Mouse (Mus musculus) mature B cell (primary cell): ENCODE data around the gene Ddx59.

Source experiments
- in situ Hi-C: fragments of 300-500 bp; cut with MboI; formaldehyde crosslinking; loops from 2 replicates; pipeline ENCODE4 v1.14.3; 2019

Gene Ddx59

DNA sequence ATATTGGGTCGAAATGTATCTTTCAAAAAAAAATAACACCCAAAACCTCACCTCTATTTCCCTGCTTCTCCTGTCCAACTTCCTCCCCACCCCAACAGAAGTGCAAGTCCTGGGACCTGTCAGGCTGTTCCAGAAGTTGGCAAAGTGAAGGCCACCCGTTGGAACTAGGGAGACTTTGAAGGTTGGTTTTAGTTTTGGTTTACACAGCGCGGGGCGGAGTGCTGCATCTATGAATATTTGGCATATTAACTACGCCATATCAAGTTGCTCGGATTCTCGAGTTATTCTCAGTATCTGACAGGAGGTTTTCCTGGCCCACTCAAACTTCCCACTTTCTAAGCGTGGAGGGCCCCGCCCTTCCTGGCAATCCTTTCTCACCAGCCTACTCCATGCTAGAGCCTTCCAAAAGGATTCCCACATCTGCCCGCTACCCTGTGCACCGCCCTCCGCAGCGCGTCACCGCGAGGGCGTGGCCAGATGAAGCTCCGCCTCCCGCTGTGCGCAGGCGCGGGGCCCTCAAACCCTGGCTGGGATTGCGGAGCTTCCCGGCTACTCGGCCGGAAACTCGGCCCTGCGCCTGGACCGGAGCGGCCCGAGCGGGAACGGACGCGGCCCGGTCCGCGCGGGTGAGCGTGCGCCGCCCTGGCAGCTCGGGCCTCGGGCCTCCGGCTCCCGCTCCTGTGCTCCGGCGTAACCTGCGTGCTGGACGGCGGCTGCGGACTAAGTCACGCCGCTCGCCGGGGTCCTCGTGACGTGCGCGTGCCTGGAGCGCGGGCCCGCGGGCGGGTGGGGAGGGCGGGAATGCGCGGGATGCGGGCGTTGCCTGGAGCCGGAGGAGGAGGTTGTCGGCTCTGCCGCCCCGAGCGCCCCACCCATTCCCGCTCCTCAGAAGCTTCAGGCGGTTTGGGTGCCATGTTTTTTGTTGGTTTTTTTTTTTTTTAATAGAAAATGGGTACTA is at the start of gene Ddx59:
Ddx59 (plus strand) TSS at position 474 of the 958 bp plus-strand sequence.
- in situ Hi-C loops: no loop called here

DNA sequence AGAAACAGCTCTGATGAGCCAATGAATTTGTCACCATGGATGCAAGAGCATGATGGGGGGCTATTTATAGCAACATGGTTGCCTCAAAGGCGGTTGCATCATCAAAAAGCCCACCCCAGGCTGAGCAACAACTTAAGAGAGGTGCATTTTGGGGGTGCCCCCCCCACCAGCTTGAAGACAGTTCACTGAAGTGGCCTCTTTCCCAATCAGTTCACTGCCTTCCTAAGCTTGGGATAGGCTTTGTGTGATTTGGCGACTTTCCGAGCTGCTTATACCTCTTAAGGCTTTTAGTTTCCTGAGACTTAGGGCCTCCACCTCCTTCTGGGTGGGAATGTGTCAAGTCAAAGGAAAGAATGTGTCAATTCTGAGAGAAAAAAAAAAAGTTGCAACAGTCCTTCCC is 49.1 kb upstream of the Ddx59 start:
- in situ Hi-C loops: no loop called here

DNA sequence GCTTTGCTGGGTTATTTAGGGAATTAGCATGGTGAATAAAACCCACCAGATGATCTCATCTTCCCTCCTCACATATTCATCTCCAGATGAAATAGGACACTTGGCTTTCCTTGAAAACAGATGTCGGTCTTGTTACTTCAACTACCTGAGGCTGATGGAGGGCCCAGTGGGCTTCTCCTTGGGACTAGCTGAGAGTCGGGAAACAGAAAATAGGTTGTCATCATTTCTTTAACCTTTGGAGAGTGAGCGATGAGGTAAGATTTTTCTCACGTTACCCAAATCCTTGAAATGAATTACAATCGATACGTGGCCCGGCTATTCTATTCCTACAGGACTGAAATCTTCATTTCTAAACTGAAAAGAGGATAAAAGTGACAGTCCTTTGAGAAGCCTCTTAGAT is 35.8 kb upstream of the Ddx59 start:
- in situ Hi-C loops: no loop called here

DNA sequence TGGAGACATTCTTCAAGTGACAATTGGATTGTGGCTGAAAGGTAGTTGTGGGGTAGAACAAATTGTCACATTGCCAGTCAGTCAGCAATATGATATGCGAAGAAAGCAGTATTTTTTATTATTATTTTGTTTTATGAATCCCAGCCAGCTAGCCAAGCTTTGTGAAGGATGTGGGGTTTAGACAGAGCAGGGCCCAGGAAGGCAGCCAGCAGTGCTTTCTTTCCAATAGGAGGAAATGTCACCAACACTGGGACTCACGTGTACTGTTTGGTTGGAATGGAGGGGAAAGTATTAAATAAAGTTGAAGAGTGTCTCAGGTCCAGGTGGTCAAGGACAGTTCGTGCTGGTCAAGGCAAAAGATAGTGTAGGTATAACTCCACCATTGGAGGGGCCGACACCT is 34.9 kb upstream of the Ddx59 start:
- in situ Hi-C loops: no loop called here

DNA sequence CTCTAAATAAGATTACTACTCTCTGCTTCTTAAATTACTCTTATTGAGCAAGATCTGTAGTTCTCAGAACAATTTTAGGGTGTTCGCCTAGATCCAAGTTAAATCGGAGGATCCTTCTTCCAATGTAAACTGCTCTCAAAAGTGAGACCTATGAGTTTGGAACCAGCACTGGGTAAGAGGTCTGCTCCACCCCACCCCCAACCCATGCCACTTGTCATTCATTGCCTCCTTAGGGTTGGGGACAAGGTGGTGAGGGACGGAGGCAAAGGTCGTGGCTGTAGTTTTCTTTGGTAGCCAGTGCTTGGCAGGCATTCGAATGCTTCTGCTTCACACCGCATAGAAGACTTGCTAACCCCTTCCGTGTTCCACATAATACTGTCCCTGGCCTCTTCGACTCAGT is 34.5 kb upstream of the Ddx59 start:
- in situ Hi-C loops: no loop called here

DNA sequence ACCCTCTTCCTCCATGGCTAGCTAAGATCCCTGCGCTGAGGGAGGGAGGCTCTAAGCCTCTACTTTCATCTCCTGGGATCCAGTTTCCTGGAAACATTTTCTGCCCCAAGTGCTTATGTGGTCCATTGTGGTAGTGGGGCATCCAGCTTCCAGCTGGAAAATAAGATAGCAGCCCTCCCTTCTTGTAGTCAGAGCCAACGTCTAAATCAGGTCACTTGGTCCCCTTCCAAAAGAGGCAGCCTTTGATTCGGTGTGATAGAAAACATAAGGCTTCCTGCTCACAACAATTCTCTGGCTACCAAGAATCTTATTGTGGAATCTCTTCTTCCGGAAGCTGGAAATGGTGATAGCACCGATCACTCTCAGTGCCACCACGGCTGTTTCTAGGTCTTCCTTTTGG is 33.9 kb upstream of the Ddx59 start:
- in situ Hi-C loops: no loop called here

DNA sequence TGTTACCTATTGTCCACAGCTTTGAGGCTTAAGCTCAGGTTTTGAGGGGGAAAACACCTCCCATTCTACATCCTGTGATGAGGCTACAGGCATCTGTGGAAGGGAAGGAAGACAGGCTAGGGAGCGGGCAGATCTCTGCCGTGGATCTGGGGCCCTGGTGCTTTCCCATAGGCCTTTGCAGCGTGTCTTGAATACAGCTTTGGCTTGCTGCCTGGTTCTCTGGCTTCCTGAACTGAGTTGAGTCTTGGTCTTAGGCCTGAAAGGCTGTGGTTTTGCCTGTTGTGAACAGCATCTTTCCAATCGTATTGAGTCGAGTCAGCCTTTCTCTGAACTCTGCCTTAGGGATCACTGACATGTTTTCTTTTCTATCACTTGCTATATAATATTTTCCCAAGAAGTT is 33.5 kb upstream of the Ddx59 start:
- in situ Hi-C loops: no loop called here

DNA sequence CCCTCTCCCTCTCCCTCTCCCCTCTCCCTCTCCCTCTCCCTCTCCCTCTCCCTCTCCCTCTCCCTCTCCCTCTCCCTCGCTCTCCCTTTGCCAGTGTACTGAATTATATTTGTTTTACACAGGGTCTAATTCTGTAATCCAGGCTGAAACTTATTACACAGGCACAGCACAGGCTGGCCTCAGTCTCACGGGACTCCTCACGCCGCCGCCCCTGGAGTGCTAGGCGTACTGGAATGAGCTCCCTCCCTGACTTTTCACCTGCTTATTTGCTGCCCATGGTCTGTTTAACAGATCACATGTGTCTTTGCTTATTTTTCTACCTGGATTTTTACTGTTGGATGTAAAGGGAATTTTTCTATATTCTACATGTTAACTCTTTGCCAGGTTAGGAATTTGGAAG is 28.2 kb upstream of the Ddx59 start:
- in situ Hi-C loops: no loop called here

DNA sequence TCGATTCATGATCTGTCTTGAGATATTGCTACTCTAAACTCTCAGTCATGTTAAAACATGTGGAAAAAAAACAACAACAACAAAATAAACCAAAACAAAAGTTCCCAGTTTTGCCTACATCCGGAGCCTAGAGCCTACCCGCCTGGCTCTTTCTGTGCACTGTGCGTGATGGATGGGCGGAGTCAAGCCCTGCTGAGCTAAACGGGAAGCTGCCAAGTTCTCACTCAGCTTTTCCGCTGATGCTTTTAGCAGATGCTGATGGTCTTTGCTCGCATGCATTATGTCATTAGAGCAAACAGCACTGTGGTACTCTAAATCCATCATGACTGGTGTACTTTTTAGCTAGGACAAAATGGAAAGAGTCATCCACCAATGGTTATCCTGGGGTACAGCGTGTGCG is 20.6 kb upstream of the Ddx59 start:
- in situ Hi-C loops: no loop called here

DNA sequence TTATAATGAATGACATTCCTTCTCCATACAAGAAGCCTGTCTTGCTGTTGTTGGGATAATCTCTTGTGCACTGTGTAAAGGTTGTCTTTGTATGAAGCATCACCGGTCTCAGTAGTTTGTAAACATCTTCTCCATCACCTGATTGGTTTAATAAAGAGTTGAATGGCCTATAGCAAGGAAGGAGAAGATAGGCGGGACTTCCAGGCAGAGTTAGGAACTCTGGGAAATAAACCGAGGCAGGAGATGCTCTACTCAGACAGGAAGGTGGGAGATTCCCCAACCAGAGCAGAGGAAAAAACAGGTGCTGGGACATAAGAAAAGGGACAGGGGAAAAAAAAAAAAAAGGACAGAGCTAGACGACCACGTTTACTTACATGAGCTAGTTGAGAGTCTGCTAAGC is 20.0 kb upstream of the Ddx59 start:
- in situ Hi-C loops: no loop called here

DNA sequence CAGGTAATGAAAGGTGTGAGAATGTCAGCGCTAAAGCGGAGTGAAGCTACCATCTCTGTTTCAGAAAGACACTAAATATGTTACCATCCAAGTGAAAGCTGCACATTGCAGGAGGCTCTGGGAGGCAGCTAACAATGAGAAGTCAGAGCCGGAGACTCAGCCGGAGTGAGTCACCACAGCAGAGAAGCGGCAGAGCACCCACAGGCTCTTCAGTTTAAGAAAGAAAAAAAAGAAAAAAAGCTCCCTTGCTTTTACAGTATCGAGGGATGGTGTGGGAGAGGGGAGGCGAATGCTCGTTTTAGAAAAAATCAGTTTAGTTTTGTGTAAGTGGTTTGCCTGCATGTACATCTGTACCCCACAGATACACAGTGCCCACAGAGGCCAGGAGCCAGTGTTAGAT is 13.8 kb upstream of the Ddx59 start:
- in situ Hi-C loops: no loop called here

DNA sequence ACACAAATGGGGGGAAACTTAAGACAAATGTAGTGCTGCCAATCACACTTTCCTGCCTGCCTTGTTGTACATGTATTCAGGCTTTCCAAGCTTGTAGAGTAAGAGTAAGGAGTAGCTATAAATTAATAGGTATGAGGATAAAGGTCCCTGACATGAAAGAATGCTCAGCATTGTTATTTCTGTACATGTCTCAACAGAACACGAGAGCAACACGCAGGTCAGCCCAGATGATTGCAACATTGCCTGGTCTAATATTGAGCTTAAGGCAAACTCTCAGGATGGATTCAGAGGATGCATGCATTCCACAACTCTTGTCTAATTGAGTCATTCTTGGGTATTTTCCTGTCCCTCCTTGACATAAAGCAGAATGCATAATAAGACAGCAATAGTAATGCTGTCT is 5.4 kb upstream of the Ddx59 start:
- in situ Hi-C loops: no loop called here

DNA sequence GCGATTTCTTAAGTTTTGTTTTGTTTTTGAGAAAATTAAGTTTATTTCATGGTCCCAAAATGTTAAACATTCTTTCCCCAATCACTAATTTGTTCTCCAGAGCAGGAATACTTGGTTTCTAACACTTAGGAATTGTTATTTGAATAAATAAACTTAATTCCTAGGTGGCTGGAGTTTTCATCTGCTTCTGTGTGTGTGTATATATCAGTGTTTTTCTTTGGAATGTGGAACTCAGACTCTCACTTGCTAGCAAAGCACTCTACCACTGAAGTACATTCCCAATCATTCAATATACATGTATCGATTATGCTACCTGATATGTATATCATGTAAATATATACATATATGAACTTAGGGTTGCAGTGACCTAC is 670 bp downstream of the Ddx59 start:
- in situ Hi-C loops: no loop called here

DNA sequence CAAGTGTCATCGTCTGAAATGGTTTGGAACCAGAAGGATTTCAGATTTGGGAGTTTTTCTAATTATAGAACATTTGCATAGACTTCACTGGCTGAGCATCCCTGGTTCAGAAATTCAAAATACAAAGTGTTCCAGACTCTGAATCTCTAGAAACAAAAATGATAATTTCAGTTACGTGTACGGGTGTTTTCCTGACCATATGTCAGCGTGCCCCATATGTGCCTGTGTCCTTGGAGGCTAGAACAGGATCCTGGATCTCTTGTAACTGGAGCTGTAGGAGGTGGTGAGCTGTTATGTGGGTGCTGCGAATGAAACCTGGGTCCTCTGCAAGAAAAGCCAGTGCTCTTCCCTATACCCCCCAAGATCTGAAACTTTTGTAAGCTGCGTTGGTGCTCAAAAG is 3.3 kb downstream of the Ddx59 start:
- in situ Hi-C loops: no loop called here

DNA sequence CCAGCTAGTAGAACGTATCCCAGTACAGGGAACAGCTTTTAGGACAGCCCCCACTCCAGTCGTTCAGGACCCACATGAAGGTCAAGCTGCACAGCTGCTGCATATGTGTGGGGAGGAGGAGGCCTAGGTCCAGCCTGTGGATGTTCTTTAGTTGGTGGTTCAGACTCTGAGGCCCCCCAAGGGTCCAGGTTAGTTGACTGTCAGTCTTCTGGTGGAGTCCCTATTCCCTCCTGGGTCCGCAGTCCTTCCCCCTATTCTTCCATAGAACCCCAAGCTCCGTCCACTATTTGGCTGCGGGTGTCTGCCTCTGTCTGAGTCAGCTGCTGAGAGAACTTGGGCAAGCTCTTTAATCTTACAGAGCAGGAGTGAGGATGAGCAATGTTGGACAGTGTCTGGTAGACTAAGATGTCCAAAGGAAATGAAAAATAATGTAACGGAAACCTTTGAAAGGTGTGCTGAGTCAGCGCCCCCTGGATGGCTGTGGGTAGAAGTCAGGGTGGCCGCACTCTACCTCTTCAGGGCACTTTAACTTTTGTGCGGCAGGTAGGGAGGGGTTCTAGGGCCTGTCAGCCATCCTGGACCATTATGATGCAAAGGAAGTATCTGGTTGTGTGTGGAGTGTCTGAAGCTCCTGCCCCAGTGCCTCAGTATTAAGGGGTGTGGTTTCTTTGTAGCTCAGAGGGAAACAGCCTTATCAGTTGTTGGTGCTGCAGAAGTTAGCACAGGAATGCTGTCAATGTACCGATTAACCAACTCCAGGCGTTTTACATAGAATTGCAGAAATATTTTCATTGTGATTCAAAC is 12.3 kb downstream of the Ddx59 start:
- in situ Hi-C loops: no loop called here

DNA sequence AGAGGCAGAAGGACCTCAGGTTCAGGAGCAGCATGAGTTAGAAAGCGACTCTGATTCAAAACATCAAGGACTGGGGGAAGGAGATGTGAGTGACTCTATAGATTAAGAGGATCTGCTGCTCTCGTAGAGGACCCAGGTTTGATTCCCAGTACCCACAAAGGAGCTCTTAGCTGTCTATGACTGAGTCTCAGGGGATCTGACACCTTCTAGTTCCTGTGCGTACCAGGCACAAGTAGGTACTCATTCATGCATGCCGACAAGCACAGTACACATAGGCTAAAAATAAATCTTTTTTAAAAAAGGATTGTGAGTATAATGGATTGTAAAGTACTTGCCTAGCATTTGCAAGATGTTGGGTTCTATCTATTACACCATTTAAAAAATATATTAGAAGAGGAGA is 13.9 kb downstream of the Ddx59 start:
- in situ Hi-C loops: no loop called here

DNA sequence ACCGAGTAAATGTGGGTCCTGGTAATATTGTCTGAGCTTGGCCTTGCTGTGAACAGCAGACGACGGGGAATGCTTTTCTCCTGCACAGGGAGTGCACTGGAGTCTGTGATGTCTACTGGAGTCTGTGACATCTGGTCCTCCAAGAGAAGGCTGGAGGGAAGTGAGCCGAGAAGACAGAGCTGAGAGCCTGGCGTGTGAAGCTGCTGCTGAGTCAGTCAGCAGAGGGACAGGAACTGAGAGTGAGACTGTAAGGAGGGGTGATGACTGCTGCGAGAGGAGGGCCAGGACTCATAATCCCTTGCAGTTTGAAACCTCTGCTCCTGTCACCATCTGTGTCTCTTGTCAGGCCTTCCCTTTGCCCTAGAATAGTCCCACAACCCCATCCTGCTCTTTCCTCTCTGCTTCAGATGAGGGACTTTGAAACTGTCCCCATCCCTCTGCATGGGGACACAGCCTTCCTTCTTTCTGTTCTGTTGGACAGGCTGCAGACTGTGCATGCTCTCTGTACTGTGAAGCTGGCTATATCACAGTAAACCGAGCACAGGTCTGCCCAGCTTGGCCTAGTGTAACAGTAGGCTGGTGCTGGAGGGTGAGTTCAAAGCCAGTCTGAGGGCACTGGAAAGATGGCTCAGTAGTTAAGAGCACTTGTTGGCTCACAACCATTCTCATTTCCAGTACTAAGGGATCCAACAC is 15.2 kb downstream of the Ddx59 start:
- in situ Hi-C loops: no loop called here

DNA sequence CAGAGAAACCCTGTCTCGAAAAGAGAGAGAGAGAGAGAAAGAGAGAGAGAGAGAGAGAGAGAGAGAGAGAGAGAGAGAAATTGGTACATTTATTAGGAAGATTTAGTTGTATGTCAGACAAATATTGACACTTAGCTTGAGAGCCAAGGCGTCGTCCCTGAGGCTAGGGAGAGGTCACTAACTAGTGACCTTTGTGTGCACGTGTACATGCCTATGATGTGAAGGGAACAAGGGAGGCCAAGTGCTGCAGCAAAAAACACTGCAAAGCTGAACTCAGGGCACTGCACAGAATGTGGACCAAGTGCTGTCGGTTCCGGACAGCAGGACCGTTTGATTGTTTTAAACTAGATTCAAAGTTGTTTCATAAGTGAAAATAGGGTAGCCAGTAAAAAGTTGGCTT is 25.7 kb downstream of the Ddx59 start:
- in situ Hi-C loops: no loop called here

DNA sequence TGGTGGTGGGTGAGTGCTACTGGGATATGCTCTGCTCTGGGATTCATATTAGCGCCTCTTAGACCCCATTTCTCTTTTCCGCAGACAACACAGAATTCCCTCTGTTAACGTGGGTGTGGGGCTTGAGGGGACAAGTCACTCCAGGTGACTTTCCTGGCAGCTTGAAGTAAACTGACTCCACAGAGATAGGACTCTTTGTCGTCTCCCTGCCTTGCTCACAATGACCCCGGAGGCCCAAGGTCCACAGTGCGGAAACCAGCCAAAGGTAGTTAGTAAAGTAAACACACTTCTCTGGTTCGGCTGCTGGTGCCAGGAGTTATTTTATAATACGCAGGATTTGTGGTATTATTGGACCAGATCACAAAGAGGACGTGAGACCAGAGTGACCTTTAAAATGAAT is 27.7 kb downstream of the Ddx59 start:
- in situ Hi-C loops: no loop called here

DNA sequence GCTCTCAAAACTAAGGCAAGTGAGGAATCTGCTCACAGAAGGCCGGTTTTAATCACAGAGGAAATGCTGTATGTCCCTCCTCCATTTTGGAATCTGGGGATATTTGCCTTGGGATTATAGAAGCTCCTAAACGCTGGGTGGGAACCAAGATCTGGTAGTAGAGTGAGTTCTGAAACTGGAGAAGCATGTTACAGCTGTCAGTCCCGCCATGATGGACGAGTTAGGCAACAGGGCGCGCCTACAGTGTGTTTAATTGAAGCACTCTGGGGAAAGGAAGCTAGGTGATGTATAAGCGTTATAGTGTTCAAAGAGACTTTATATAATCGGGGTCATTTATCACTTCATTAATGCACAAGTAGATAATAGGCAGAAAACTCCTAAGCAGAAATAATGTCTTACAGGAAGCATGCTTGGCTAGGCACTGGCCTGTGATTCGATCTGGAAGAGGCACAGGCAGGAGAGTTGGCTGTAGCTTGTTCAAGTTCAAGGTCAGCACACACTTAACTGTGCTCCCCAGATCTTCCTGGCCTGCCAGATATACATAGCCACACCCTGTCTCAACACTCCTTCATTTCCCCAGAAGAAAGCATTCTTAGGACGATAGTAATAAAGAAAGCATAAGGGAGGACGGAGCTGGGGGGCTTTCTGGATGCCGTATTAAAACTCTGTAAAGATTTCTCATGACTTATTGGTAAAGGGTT is 29.6 kb downstream of the Ddx59 start:
- in situ Hi-C loops: no loop called here

DNA sequence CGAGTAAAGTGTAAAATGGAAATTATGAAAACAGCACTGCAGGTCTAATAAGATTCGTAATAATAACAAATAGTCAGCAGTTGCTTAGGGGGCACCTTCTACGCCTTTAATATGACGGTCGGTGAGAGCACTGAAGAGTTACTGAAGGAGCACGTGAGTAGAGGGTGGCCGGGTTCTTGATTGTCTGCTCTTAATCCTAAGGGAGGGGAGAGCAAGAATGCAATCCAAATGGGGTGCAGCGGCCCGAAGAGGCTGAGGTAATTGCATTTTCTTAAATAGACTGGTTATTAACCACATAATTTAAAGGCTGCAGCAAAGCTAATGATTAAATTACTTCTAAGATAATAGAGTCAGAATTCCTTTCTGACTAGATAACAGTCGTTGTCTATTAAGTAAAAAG is 31.9 kb downstream of the Ddx59 start:
- in situ Hi-C loops: no loop called here

DNA sequence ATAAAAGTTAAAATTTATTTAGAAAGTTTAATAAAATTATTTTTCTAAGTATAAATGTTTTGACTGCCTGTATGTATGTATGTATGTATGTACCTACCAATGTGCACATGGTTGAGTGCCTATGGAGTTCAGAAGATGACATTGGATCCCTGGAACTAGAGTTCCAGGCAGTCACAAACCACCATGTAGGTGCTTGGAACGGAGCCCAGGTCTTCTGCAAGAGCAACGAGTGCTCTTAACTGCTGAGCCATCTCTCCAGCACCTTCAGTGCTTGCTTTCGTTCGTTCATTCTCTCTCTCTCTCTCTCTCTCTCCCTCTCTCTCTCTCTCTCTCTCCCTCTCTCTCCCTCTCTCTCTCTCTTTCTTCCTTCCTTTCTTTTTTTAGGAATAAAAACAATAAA is 32.3 kb downstream of the Ddx59 start:
- in situ Hi-C loops: no loop called here
